Mouse (Mus musculus): ENCODE measurements at regions not wholly inside any gene's neighbourhood (a gene's known extent, or its start where the extent isn't known, plus 50 kb on each side); places are given as distances from the start of the nearest gene placed in this dataset.

- DNase-seq (ENCODE audit: low spot score), result no peak
These were observed 200.5 kb downstream of the Rab11fip2 start for GRCm38 (mm10) chr19:59742946-59743345.

DNA sequence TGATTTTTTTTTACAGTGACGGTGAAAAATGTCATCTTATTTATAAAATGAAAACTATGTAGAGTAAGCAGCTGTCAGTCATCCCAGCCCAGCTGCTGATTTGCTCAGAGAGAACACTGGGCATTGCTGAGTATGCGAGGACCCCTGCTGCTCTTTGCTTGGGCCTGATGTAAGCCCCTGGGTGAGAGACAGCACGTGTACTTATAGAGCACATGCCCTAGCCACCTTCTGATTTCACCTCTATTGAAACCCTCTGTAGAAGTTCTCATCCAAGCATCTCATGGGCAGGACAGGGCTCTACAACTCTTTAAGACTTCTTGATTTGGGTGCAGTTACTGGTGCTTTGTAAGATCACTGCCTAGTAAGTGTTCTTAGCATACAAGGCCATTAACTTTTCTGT is 182.2 kb downstream of the Rab11fip2 start:
- no peak for DNase-seq (ENCODE audit: low spot score)

DNA sequence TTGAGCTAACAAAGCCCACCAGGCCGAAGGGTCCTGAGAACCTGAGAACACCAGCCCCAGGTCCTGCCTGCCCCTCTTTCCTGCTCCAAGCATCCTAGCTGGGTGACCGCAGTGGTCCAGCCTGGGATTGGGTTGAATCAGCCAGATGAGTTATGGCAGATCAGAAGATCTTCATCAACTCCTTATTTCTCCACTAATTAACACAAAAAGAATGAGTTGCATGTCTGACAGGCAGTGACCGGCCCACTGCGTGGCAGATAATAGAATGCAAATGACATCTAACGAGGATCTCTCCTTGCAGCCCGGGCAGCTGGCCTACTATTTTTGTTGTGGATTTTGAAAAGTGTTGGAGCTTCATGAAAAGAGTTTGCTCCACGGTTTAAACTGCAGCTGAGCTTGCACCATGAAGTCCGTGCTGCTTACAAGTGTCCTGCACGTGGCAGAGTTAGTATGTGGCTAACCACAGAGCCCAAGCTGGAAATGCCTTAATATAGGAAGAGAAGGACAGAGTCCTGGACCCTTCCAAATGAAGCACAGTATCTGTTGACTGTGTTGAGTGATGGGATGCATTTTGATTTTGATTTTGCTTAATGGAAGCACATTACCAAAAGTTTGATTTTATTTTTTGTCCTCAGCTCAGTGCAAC is 158.9 kb downstream of the Rab11fip2 start:
- no peak for DNase-seq (ENCODE audit: low spot score)

- no peak for DNase-seq (ENCODE audit: low spot score)
These were observed 112.2 kb downstream of the Rab11fip2 start for GRCm38 (mm10) chr19:59831304-59831703.

- DNase-seq (ENCODE audit: low spot score), result no peak
These were observed 106.3 kb downstream of the Rab11fip2 start for GRCm38 (mm10) chr19:59837138-59837537.

- no peak for DNase-seq (ENCODE audit: low spot score)
These were observed 105.8 kb downstream of the Rab11fip2 start for GRCm38 (mm10) chr19:59837628-59838027.

- DNase-seq (ENCODE audit: low spot score), result no peak
These were observed 99.2 kb downstream of the Rab11fip2 start for GRCm38 (mm10) chr19:59844270-59844669.

- no peak for DNase-seq (ENCODE audit: low spot score)
These were observed 96.6 kb downstream of the Rab11fip2 start for GRCm38 (mm10) chr19:59846807-59847206.

DNA sequence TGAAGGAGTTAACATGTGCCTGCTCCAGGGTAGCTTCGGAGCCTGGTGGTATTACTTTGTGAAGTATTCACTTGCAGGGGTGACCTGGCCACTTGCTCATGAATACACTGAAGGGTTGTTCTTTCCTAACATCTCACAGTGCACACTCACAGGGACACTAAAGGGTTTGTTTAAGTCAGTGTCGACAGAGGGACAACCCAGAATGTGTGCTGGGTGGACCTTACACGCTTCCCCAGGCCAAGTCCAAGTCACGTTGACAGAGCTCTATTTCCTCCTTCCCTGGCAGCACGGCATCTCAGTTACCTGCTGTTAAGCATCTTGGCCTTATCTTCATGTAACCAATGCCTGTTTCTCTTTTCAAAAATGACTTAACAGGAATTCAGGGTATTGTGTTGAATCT is 92.8 kb downstream of the Rab11fip2 start:
- no peak for DNase-seq (ENCODE audit: low spot score)

GRCm38 (mm10) chr19:59852011-59852738 is 91.3 kb downstream of the Rab11fip2 start:
- DNase-seq (ENCODE audit: low spot score), result no peak

All from ovary, postnatal 36 days (tissue).